Mouse (Mus musculus): Measurements from ENCODE around the gene BC028528. TPM values are rescaled to one million over a fixed set of nuclear protein-coding genes. Genes with fewer than 3 reads are reported as not detected.

Gene BC028528
- total and polyA plus RNA-seq, 3 experiments, result 15.6 to 46.1 (median 40.6) TPM

DNA sequence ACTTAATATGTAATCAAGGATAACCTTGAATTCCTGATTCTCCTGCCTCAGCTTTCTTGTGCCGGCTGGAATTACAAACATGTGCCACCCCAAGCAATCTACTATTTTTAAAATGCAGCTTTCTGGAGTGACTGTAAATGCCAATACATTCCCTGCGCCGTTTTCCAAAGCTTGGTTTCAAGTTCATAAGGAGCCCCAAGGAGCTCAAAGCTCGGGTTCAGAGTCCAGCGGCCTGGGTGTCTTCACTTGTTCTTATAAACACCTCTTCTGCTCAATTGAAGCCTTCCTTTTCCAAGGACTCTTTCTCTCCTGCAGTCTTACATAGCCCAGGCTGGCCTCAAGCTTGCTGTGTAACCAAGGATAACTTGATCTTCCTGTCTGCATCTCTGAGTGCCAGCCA is 25.7 kb downstream of the BC028528 start:
- Histone ChIP-seq H3K4me2 (ENCODE audit: insufficient read depth, low read depth, poor library complexity, severe bottlenecking) (no peak overlapping the region), H3K9me3 (replicated peaks; ENCODE audit: low read length) (no peaks in the 10 kb centered on the region), H3K36me3 (replicated peaks in 1 of 2; ENCODE audit: control insufficient read depth in 1 of 2, insufficient read depth in 1 of 2, low read length in 1 of 2) (peaks cover 41 to 77% of the 10 kb centered on the region in 2 experiments), H3K4me3 (replicated peaks in 1 of 3; ENCODE audit: low read depth in 2 of 3, low read length in 2 of 3, poor library complexity in 1 of 3) (no peak overlapping the region), H3K27me3 (replicated peaks) (no peaks in the 10 kb centered on the region), H3K27ac (ENCODE audit: insufficient read depth, low read depth) (no peak overlapping the region), H3K4me1 (ENCODE audit: control insufficient read depth in 1 of 2, insufficient read depth in 2 of 2) (peaks cover 3 to 13% of the 10 kb centered on the region in 2 experiments; a peak in 3 of 4 replicates), H3K79me2 (replicated peaks; ENCODE audit: control insufficient read depth, extremely low read depth, insufficient read depth, poor library complexity, severe bottlenecking) (peaks cover 22% of the 10 kb centered on the region), H3K9ac (ENCODE audit: insufficient read depth, low read depth) (no peak overlapping the region)
- dilution Hi-C loops (cut with MboI; ENCODE audit: extremely low pct_ligation_motif_present, extremely low pct_unique_long_range_greater_than_20kb, low sequenced_read_pairs), result no loop called here
- in situ Hi-C loops (cut with MboI; ENCODE audit: low pct_ligation_motif_present, low pct_unique_long_range_greater_than_20kb, low sequenced_read_pairs), result loop anchor here (5.0 kb wide), 1 partner anchor 36 kb away; the partner anchor contains the start of gene Car14
- no peak for DNase-seq (ENCODE audit: extremely low read depth)
- TF ChIP-seq PAX5 (IDR thresholded peaks at IDR 0.05; ENCODE audit: low read length) (no peak), ELF1 (IDR thresholded peaks at IDR 0.05; ENCODE audit: low read depth, low read length) (no peak), MEF2A (IDR thresholded peaks at IDR 0.05; ENCODE audit: borderline replicate concordance, low read depth, low read length) (no peak), ETS1 (conservative IDR thresholded peaks at IDR 0.05; ENCODE audit: low read depth, low read length) (no peak), KAT2A (IDR thresholded peaks at IDR 0.05; ENCODE audit: insufficient replicate concordance, low read length) (no peak), MAZ (IDR thresholded peaks at IDR 0.05; ENCODE audit: low read depth, low read length) (no peak), BHLHE40 (IDR thresholded peaks at IDR 0.05; ENCODE audit: low read depth, low read length) (no peak), CTCF (conservative IDR thresholded peaks at IDR 0.05 in 1 of 2, IDR thresholded peaks at IDR 0.05 in 1 of 2; ENCODE audit: low read depth in 2 of 2, low read length in 2 of 2) (no peak), USF2 (conservative IDR thresholded peaks at IDR 0.05; ENCODE audit: low read depth, low read length) (no peak)

DNA sequence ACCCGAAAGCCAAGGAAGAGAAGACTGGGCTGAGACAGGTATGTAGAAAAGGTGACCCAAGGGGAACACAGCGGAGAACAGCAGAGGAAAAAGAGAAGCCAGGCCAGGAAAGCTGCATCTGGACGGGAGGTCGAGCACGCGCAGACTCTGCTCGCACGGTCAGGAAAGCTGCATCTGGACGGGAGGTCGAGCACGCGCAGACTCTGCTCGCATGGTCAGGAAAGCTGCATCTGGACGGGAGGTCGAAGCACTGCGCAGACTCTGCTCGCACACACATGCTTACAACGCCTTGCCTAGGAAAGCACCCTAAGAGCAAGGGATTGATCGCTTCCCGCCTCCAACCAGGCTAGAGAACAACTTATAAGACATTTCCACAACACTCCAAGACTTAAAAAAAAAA is 26.2 kb downstream of the BC028528 start:
- dilution Hi-C loops (cut with MboI; ENCODE audit: extremely low pct_ligation_motif_present, extremely low pct_unique_long_range_greater_than_20kb, low sequenced_read_pairs) (no loop called here), in situ Hi-C loops (cut with MboI; ENCODE audit: low pct_ligation_motif_present, low pct_unique_long_range_greater_than_20kb, low sequenced_read_pairs) (loop anchor here (5.0 kb wide), 1 partner anchor 37 kb away; the partner anchor contains the start of gene Car14)
- Histone ChIP-seq H3K27ac (ENCODE audit: insufficient read depth, low read depth) (no peak overlapping the region), H3K4me3 (replicated peaks in 1 of 3; ENCODE audit: low read depth in 2 of 3, low read length in 2 of 3, poor library complexity in 1 of 3) (no peak overlapping the region), H3K9ac (ENCODE audit: insufficient read depth, low read depth) (no peak overlapping the region), H3K9me3 (replicated peaks; ENCODE audit: low read length) (no peaks in the 10 kb centered on the region), H3K36me3 (replicated peaks in 1 of 2; ENCODE audit: control insufficient read depth in 1 of 2, insufficient read depth in 1 of 2, low read length in 1 of 2) (peaks cover 41 to 79% of the 10 kb centered on the region in 2 experiments), H3K4me1 (ENCODE audit: control insufficient read depth in 1 of 2, insufficient read depth in 2 of 2) (peaks cover 3 to 12% of the 10 kb centered on the region in 2 experiments; a peak in 3 of 4 replicates), H3K27me3 (replicated peaks) (no peaks in the 10 kb centered on the region), H3K79me2 (replicated peaks; ENCODE audit: control insufficient read depth, extremely low read depth, insufficient read depth, poor library complexity, severe bottlenecking) (peaks cover 17% of the 10 kb centered on the region), H3K4me2 (ENCODE audit: insufficient read depth, low read depth, poor library complexity, severe bottlenecking) (no peak overlapping the region)
- TF ChIP-seq USF1 (IDR thresholded peaks at IDR 0.05; ENCODE audit: low read depth, low read length) (no peak), ZNF384 (IDR thresholded peaks at IDR 0.05; ENCODE audit: low read depth, low read length) (no peak), RCOR1 (conservative IDR thresholded peaks at IDR 0.05; ENCODE audit: low read depth, low read length) (no peak), SMC3 (IDR thresholded peaks at IDR 0.05; ENCODE audit: low read depth, low read length) (no peak), UBTF (IDR thresholded peaks at IDR 0.05; ENCODE audit: low read depth, low read length) (no peak), USF2 (conservative IDR thresholded peaks at IDR 0.05; ENCODE audit: low read depth, low read length) (no peak), GABPA (IDR thresholded peaks at IDR 0.05; ENCODE audit: insufficient replicate concordance, low read depth, low read length) (no peak), ZKSCAN1 (IDR thresholded peaks at IDR 0.05; ENCODE audit: borderline replicate concordance, low read depth, low read length) (no peak)
- DNase-seq (ENCODE audit: extremely low read depth), result no peak

All from CH12.LX (cell line).